Mouse (Mus musculus) induced T-regulatory cell, adult 2 months (primary cell): ENCODE results near the gene Gm2016.
"Not testable (repeated sequence)": the region's sequence is repeated elsewhere in the genome, so short reads cannot be mapped to it uniquely, and the experiment has no call there.

ENCODE experiments used
- DNase-seq: peaks from one replicate; pipeline ENCODE4 v3.0.0-alpha.2; 2012; ENCODE audit warnings: low read depth

The Gm2016 gene

GRCm38 (mm10) chr12:87873772-87874171 is at the start of gene Gm2016:
Gm2016 (plus strand) TSS chr12:87874072.
- DNase-seq = not testable (repeated sequence)

GRCm38 (mm10) chr12:87842239-87842638 is 31.6 kb upstream of the Gm2016 start, which contains the start of gene Gm2001:
Gm2001 (minus strand) TSS chr12:87842339.
- not testable (repeated sequence) for DNase-seq

- not testable (repeated sequence) for DNase-seq
These were observed 23.2 kb upstream of the Gm2016 start for GRCm38 (mm10) chr12:87850657-87851056.

GRCm38 (mm10) chr12:87856067-87856466 is 17.8 kb upstream of the Gm2016 start:
- not testable (repeated sequence) for DNase-seq

- not testable (repeated sequence) for DNase-seq
These were observed 11.9 kb upstream of the Gm2016 start for GRCm38 (mm10) chr12:87861740-87862692.

GRCm38 (mm10) chr12:87863638-87864037 is 10.2 kb upstream of the Gm2016 start:
- not testable (repeated sequence) for DNase-seq

- not testable (repeated sequence) for DNase-seq
These were observed 9.8 kb upstream of the Gm2016 start for GRCm38 (mm10) chr12:87864048-87864447.

- DNase-seq = not testable (repeated sequence)
These were observed 21.2 kb downstream of the Gm2016 start, which contains the start of gene Gm2022 for GRCm38 (mm10) chr12:87895070-87895469. Gm2022 (plus strand) TSS chr12:87895370.

- DNase-seq = not testable (repeated sequence)
These were observed 45.8 kb downstream of the Gm2016 start, which contains the start of gene Gm2035 for GRCm38 (mm10) chr12:87919721-87920120. Gm2035 (minus strand) TSS chr12:87919857.
